Mouse (Mus musculus): ENCODE data around the gene Ikzf2.

Ikzf2 gene

DNA sequence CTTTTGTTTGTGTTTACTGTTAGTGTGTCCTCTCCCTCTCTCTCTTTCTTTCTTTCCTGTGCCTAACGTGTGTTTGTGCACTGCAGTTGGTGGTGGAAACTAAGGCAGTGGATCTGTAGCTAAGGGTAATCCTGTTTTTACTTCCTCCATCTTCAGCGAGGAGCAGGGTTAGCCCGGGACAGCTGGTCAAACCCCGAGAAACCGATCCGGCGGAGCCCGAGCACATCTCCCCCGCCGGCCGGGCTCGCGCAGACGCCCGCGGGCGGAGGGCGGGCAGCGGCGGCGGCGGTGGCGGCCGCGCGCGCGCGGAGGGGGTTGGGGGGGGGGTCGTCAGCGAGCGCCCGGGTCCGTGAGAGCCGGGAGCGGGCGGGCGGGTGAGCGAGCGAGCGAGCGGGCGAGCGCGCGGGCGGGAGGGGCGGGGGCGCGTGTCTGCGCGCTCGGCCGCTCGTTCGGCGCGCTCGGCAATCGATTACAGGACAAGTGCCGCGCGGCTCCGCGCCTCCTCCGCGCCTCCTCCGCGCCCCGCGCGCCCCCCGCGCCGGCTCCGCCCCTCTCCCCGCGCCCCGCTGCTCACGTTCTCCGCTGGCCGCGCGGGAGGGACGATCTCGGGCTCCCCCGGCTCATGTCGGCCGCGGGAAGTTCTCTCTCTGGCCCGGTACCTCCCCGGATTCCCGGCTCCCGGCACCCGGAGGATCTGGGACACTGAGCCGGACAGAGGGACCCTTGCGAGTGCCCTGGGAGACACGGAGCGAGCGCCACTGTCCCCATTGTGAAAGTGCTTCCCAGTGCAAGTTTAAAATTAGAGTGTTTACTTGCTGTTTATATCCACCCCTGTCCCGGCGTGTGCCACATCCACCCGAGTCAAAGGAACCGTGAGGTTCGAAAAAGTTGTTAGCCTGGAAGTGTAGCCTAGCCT, at the start of gene Ikzf2:
Ikzf2 (minus strand) TSS at position 170 of the 916 bp plus-strand sequence.
- DNase-seq (ENCODE audit: low spot score in 2 of 2), result peak; percentile 62 to 65

DNA sequence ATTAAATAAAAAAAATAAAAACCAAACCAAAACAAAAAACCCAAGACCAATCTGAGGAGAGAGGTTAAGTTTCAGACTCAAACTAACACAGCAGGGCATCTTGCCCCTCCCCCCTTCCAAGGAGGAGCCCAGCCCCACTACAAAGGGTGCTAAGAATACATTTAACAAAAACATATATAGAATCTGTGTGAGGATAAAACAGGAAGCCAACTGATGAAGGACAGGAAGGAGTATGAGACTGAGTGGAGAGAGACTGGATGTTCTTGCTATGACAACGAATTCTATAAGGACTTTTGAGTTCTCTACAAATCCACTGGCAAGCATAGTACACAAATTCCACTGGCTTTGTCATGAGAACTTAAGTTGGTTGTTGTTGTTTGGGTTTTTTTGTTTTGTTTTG, 42.7 kb upstream of the Ikzf2 start:
- no peak for DNase-seq (ENCODE audit: low spot score in 2 of 2)

DNA sequence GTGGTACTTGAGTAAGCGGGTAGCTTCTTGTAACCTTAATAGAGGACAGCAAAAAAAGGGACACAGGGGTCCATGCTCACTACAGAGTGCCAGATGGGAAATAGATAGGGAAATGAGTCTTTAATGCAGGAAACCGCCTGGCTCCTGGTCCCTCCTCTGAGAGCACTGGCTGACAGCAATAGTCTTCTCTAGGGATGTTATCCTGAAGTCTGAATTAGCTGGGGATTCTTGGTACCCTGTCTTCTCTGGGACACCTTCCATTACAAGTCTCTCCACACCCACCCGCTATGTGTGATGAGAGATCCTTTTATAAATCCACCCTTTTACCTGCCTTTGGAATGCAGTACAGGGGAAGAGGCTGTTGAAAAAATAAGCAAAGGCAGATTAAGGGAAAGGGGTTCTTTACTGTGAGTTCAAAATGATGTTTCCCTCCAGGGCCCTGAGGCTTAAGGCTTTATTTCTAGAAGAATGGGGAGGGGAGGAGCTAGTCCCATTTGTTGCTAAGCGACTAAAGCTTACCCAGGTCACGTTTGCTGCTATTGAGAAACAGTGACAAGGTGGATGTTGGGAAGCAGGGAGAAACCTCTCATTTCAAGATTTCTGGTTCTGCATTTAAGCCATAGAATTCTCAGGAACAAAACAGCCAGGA, 42.1 kb upstream of the Ikzf2 start:
- DNase-seq (ENCODE audit: low spot score in 2 of 2), result no peak

DNA sequence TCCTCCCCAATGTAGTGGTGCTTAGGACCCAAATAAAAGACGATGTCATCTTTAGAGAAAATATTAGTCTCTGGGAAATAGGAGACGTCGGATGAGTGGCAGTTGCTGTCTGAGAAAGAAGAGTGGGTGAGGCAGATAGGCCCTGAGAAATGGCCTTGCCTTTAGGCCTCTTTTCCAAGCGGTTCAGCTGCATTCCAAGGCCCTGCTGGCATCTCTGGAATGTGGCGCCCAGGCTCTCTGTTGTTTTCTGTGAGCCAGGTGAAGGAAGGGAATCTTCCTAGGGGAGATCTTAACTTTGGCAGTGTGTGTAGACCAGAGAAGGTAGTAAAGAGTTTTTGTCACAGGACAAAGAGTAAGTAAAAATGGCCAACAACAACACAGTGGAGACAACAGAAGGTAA, 40.9 kb upstream of the Ikzf2 start:
- DNase-seq (ENCODE audit: low spot score in 2 of 2), result no peak

DNA sequence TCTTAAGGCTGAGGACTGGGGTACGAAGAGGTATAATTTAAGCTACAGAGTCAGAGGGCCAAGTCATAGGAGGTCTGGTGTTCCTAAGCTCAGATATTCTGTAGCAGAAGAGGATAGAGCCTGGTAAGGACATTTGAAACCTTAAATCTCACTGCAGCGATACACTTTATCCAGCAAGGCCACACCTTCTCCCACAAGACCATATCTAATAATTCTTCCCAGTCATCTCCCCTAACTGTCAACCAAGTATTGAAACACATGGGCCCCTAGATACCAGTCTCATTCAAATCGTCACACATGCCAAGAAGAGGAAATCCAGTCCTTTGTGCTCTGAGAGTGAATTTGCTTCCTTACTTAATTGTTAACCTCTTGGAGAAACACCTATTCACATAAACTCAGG, 30.1 kb upstream of the Ikzf2 start:
- no peak for DNase-seq (ENCODE audit: low spot score in 2 of 2)

DNA sequence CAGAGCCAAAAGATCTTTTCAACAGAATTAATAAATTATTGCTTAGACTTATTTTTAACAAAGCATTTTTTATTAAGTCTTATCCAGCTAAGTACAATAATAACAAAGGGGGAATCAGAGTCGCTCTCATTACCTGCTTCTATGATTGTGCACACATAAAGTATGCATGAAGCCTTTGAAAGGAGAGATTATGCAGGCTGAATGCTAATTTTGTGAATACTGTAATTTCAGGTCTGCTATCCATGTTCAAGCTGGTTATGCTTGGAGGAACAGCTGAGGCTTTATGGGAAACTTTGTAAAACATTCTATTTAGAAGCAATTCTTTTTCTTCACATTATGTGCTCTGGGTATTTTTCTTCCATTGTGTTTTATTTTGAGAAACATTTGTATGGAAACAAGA, 21.5 kb upstream of the Ikzf2 start:
- DNase-seq (ENCODE audit: low spot score in 2 of 2), result no peak

DNA sequence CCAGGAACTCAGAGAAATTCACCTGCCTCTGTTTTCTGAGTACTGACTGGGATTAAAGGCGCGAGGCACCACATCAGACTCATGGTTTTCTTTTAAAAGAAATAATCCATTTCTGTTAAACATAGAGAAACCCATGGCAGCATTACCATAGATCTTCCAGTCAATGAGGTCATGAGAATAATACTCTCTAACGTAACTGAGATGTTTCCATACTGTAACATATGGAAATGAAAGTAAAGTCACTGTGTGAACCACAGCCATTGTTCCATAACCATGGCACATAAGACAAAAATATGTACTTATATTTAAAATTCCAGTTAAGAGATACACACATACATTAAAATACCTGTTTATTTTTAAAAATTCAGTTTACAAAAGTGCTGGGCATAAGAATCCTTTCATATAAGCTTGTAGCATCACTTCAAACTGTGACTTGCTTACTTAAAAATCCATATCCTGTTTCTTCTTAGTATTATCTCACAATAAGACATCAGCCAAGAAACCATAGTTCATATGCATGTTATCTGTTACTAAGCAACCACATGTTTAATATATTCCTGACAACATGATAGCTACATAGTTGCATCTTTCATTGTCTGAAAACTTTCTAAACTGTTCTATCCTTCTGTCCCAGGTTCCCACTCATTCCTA, 16.6 kb upstream of the Ikzf2 start:
- DNase-seq (ENCODE audit: low spot score in 2 of 2), result no peak

DNA sequence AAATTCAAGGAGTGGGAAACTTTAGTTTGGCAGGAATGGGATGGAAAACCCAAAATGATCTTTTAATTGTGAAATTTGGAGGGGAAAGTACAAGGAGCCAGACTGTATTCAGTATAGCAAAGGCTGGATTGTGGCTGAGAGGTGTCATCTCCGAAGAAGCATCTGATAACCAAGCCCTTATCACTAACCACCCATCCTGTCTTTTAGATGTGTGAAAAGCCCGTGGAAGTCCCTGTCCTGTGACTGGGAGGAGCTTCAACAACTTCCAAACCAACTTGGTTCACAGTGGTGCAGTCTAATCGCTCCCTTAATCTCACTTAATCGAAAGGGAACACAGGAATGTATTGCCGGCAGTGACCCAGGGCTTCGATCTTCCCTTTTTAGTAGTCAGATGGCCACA, 4.9 kb upstream of the Ikzf2 start:
- DNase-seq (ENCODE audit: low spot score in 2 of 2), result no peak

DNA sequence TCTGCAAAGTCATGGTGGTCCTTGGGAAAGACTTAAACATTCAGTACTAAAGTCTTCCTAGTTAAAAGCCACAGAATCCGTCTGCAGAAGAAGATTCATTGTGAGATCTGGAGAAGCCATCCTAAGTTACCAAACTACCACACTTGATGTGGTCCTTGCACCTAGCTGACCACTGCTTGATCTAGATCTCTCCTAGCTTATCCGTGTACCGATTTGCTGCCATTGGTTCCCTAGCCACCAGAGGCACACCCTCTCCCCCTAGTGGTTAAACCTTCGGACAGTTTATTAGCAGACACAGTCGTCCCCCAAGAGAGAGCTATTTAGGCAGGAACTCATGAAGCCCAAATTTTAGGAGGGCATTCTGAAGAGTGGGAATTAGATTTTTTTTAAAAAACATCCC, 1.9 kb upstream of the Ikzf2 start:
- peak; percentile 21 to 25 for DNase-seq (ENCODE audit: low spot score in 2 of 2)

DNA sequence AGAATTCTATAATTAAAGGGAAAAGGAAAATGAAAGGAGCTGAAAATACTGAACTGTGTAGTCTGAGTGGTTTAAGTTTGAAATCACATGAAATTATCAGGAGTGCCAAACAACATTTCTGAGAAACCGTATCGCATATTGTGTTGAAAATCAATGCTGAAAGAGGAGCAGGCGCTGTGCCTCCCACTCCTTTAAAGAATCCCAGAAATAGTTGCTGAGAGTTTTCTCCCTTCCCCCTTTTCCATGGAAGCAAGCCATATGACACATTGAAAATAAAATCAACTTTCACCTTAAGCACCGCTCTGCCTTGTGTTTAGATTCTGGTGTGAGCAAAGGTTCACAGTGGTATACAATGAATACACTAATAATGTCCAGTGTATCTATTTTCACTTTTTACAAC, 1.1 kb upstream of the Ikzf2 start:
- DNase-seq (ENCODE audit: low spot score in 2 of 2), result no peak

DNA sequence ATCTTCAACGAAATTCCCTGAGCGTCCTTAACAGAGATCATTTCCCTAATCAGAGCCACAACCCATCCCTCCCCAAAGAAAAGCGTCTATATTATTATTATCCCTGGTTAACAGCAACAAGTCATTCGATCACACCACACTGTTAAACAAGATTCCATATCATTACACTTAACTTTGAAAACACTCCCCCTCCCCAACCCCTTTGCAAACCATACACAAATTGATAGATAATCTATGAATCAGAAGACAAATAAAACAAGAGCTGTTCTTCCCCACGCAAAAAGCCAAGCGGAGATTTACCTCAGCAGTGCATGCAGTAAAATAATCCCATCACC, 337 bp downstream of the Ikzf2 start:
- no peak for DNase-seq (ENCODE audit: low spot score in 2 of 2)

DNA sequence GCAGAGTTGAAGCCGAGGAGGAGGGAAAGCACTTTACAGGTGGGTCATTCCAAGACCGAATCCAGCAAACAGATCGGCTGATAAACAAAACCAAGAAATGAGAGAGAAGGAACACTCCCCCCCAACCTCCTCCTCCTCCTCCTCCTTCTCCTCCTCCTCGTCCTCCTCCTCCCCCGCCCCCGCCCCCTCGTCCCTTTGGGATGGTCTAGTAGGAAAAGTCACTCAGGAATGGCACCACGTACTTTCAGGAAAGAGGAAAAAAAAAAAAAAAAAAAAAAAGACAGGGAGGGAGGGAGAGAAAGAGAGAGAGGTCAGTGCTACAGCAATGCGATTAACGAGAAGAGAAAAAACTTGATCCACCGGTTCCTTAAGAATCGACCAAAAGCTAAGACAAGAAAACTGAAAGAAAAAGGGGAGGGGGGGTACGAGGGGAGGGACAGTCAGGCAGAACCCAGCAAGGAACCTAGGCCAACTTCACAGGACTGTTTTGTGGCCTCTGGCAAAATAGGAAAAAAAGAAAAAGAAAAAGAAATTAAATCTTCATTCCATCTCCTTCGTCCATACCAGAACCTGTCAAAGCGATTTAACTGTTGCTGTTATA, 1.1 kb downstream of the Ikzf2 start:
- DNase-seq (ENCODE audit: low spot score in 2 of 2), result no peak

DNA sequence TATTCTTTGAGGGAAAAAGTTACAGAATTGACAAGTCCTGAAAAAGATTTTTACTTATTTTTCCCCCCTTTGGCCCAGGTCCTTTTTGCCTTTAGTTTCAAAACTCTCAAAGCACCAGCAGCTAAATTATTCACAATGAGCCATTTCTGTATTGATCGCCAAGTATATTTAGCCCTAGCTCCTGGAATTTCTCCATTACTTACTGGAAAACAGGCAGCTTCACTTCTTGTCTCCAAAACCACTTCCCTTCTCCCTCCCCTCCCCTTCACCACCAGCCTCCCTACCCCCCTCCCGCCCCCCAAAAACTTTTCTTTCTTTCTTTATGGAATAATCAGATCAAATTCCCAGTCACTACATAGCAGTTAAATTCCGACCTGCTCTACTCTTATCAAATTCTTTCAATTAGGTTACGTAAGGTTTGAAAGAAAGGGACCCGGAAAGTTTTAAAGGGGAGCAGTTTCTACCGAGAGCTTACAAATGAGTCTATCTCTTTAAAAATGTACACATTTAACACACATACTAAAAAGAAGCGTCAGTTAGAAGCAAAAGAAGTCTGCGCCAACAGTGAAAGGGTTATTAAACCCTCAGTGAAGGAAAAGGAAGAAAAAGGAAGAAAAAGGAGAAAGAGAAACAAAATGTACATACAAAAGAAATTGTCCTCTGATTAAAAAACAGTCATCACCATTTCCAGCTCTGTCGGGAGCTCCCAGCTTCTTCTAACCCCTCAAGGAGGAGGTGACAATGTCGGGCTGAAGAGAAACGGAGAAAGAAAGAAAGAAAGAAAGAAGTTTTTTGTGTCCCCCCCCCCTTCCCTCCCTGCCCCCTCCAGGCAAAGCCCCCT, 1.8 kb downstream of the Ikzf2 start:
- DNase-seq (ENCODE audit: low spot score in 2 of 2), result no peak

DNA sequence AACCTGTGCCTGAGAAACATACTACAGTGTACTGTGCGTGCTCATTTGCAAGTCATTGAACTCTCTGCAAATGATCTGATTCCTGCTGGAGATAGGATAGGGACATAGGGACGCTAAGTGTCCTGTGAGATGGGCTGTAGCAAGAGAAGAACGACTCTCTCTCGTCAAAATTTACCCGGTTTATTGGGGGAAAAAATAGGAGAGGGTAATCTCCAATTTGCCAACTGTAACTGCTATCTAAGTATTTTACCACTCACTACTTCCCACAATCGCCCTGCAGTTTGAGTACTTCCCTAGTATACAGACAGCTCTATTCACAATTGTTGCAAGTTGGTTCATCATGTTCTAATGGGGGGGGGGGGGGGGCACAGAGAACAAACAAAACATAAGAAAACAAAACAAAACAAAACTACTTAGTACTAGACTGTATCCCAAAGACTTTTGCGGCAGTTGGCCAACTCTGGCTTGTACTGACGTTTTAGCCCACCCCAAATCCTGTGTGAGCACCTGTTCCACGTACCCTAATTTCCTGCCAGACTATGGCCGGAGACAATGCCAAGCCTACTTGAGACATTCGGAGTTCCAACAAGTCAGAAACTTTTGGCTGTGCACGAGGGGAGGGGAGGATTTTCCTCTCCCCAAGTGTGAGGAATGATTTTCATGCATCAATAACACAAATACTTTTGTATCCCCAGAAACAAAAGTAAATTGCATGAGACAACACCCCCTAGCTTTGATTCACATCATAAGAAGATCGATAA, 2.6 kb downstream of the Ikzf2 start:
- DNase-seq (ENCODE audit: low spot score in 2 of 2), result no peak

DNA sequence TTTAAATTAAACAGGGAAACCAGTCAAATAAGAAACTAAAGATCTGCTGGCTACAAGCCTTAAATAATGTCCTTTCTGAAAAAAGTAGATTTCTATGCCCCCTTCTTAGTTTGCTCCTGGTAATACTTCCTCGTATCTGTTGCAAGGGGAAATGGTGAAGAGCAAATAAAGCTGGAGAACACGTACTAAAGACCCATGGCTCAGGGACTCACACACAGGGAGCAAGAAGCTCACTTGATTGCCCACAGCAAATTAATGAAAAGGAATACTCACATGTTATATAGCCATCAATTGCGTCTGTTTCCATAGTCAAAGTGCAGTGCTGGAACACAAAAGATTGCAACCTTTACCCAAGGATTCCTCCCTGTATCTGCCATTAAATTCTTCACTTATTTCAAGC, 3.2 kb downstream of the Ikzf2 start:
- DNase-seq (ENCODE audit: low spot score in 2 of 2), result no peak

DNA sequence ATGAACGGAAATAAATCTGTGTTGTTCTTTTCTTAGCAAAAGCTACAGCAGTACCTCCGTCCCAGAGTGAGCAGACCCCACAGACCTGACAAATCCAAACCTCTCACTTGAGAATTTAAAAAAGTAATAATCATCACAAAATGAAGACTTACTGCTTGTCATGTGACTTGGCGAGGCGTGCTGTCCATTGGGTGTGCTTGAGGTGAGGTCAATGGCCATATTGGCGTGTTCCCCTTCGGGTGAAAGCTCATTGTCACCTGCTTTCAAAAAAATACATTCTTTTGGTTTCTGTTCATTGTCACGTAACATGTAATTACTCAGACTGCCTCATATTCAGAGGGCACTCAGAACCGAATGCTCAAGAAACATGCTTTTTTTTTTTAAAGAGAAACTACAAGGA, 4.0 kb downstream of the Ikzf2 start:
- no peak for DNase-seq (ENCODE audit: low spot score in 2 of 2)

DNA sequence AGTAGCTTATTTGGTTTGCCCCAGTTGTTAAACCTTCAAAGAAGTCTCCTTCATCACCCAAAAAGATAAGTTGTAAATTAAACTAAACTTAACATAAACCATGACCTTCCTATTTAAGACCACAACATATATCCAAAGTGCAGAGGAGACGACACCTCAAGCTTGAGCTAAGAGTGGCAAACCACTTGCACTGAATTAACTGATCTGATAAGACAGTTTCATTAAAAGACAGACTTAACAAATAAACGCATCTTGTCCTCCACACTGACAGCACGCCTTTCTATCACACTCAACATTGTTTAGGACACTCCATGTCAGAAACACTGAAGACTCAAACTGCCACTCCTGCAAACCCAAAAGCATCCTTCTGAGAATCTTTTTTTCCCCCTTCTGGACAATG, 4.8 kb downstream of the Ikzf2 start:
- no peak for DNase-seq (ENCODE audit: low spot score in 2 of 2)

DNA sequence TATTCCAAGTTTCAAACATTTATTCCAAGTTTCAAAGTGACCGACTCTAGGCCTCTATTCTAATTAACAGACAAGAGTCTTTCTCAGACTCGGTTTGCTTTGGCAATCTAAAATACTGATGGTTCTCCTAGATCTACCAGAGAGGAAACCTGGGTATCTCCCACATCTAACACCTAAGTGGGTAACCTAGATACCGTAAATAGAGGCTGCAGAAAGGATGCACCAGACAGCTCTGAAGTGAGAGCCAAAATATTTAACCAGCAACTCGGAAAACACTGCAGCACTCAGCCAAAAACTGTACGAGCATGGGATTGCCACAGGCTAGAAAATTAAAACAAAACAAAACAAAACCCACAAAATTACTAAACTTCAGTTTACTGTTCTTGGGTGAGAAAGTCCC, 6.0 kb downstream of the Ikzf2 start:
- no peak for DNase-seq (ENCODE audit: low spot score in 2 of 2)

DNA sequence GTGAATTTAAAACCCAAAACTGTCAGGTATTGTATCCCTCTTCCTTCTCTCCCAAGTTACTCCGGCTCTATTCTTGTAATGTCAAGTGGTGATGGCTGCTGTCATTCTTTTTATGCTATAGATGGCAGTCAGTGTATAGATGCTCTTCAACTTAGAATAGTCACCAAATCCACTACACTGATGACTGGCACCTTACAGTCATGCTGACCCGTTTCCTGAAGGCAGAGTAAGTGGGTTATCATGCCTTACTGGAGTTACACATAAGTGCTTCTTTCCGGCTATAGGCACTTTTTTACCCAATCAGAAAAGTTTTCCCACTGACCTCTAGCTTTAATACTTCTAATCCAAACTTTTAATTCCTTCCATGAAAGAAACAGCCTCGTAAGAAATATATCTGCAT, 6.5 kb downstream of the Ikzf2 start:
- no peak for DNase-seq (ENCODE audit: low spot score in 2 of 2)

DNA sequence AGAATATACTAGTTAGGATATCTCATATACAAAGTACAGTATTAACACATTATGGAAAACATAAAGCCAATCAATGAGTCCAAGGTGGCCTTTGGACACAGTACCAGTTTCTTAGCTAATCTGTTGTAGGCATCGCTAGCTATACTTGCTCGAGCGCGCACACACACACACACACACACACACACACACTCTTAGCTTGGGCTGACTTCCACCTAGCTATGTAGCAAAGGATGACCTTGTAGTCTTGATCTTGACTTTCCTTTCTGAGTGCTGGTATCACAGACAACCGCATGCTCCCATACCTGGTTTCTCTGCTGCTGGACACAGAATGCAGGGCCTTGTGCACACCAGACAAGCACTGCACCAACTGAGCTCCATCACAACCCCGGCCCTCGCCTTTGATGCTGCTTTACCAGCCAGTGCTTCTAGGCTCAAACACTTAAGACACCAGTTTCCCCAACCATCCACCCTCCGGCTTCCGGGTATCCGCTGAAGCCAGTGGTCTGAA, 17.1 kb downstream of the Ikzf2 start:
- DNase-seq (ENCODE audit: low spot score in 2 of 2), result no peak

DNA sequence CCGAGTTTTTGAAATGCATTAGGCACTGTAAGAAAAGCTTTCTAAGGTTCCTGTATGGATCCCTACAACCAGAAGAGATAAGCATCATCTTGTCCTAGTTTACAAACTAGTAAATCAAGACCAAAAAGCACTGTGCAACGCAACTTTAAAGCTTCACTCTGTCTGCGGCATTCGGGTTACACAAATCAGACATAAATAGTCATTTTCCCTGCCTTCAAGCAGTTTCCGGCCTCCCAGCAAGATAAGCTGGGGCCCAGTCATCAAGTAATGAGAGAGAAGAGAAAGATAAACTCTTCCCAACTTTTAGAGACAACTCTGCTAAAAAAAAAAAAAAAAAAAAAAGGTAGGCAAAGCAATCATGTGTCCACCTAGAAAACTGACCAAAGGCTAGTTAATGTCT, 19.6 kb downstream of the Ikzf2 start:
- DNase-seq (ENCODE audit: low spot score in 2 of 2), result no peak
